Mouse (Mus musculus): ENCODE data around the gene Dpp6. TPM values are rescaled to one million over a fixed set of nuclear protein-coding genes. Genes with fewer than 3 reads are reported as not detected.

Gene Dpp6
- polyA plus RNA-seq, 1 experiment from 2014 or later, result 51.6 TPM

DNA sequence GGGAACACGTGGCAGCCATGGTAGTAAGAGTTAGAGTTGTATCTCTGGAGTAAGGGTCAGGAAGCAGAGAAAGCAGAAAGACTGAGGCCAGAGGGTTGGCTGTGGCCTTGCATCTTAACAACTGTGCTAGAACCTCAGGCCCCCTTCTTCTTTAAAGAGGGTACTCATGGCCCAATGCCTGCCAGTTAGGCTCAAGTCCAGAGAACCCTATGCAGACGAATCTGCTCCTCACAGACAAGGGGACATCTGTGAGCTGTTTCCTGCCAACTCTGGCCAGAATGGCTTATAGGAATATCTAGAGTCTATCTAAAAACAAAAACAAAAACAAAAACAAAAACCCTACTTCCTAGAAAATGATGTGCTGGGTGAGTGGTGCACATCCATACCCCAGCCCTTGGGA lies 902.3 kb downstream of the Dpp6 start:
- Histone ChIP-seq H3K4me3 (no peak overlapping the region), H3K9ac (no peak overlapping the region), H3K27ac (replicated peaks) (no peak overlapping the region), H3K36me3 (peaks cover 19% of the 10 kb centered on the region), H3K4me2 (no peak overlapping the region), H3K4me1 (replicated peaks) (peaks cover 5% of the 10 kb centered on the region), H3K9me3 (no peaks in the 10 kb centered on the region), H3K27me3 (no peaks in the 10 kb centered on the region)
- ATAC-seq (ENCODE audit: low read depth), result no peak
- 81% methylated on average over 2 of the region's 2 CpGs for WGBS

- Histone ChIP-seq H3K9ac (no peak overlapping the region), H3K4me1 (replicated peaks) (no peaks in the 10 kb centered on the region), H3K36me3 (peaks cover 25% of the 10 kb centered on the region), H3K4me2 (no peak overlapping the region), H3K4me3 (no peak overlapping the region), H3K9me3 (no peaks in the 10 kb centered on the region; the same call in 1 of the 2 replicates), H3K27me3 (no peaks in the 10 kb centered on the region), H3K27ac (replicated peaks) (no peak overlapping the region)
- WGBS, result 30% methylated on average over 2 of the region's 2 CpGs
- ATAC-seq (ENCODE audit: low read depth), result no peak
Measured at GRCm38 (mm10) chr5:27724460-27724859, 907.5 kb downstream of the Dpp6 start.

DNA sequence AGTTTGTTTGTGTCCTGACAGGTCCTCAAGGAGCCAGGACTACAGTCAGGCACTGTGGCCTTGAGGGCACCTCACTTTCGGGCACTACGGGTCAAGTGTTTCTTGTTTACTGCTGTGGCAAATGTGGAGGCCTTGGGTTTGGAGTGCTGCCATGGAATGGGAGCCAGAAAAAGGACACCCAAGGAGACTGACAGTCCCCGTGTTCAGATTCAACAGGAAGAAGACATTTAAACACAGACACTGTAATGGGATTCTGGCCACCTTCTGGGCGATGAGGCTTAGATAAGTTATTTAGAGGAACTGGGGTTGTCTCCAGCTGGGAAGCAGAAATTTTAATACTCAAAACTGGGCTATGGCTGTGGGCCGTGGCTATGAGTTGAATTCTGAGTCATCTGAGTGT lies 913.7 kb downstream of the Dpp6 start:
- no peak for ATAC-seq (ENCODE audit: low read depth)

DNA sequence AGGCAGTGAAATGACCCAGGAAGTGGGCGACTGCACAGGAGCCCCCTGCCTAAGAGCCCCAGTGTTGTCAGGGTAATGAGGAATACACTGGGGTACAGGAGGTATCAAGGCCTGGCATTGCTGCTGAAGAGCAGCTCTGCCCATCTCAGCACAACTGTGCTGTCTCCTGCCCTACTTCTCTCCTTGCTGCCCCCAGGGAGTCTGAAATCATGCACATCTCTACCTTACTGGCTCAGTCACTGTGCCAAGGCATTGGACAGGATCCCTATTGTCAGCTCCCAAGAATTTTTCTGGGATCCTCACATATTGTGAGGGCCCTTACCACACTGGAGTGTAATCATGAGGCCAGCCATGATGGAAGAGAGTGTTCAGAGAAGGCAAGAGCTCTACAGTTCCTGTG lies 914.4 kb downstream of the Dpp6 start:
- ATAC-seq (ENCODE audit: low read depth), result no peak
- Histone ChIP-seq H3K36me3 (peaks cover 12% of the 10 kb centered on the region), H3K4me3 (no peak overlapping the region), H3K9ac (no peak overlapping the region), H3K27ac (replicated peaks) (no peak overlapping the region), H3K9me3 (peaks cover 7% of the 10 kb centered on the region), H3K27me3 (no peaks in the 10 kb centered on the region), H3K4me1 (replicated peaks) (no peaks in the 10 kb centered on the region), H3K4me2 (no peak overlapping the region)
- 71% methylated on average over 1 of the region's 1 CpGs for WGBS

More for the DNA sequence above, 913.7 kb downstream of the Dpp6 start:
- H3K9me3 ChIP-seq, result peaks cover 7% of the 10 kb centered on the region
- no peaks in the 10 kb centered on the region for H3K27me3 ChIP-seq
- peaks cover 19% of the 10 kb centered on the region for H3K36me3 ChIP-seq
- H3K27ac ChIP-seq (replicated peaks), result no peak overlapping the region
- WGBS, result 80% methylated on average over 5 of the region's 5 CpGs
- H3K4me1 ChIP-seq (replicated peaks), result no peaks in the 10 kb centered on the region
- no peak overlapping the region for H3K4me2 ChIP-seq
- no peak overlapping the region for H3K4me3 ChIP-seq
- H3K9ac ChIP-seq, result no peak overlapping the region

DNA sequence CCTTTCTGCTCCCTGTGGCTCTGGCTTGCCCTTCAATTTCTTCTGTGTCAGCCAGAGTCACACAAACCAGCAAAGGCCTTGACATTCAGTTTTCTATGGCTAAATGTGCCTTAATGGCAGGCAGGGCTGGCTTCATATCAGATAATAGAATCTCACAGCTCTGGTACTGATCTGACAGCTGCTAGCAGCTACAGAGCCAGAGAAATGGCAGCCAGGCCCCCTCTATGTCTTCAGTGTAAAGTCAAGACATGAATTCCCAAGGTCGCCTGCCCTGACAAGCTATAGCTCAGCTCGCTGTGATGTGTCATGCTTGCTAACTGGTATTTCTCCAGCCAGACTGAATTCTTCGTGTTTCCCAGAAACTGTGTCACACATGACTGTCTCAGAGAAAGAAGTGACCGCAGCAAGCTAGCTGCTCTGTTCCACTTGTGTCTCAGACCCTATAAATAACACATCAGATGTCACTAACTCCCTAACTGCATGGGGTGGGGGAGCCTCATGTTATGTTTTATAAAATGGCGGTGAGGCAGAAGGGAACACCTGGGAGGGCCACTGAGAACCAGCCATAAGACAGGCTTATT lies 915.4 kb downstream of the Dpp6 start:
- Histone ChIP-seq H3K27me3 (no peaks in the 10 kb centered on the region), H3K4me1 (replicated peaks) (no peaks in the 10 kb centered on the region), H3K4me3 (no peak overlapping the region), H3K27ac (replicated peaks) (peak overlapping the region; percentile 23; the same call in 1 of the 2 replicates), H3K9ac (no peak overlapping the region), H3K4me2 (no peak overlapping the region), H3K36me3 (peaks cover 7% of the 10 kb centered on the region; the same call in 1 of the 2 replicates), H3K9me3 (peaks cover 7% of the 10 kb centered on the region)
- 73% methylated on average over 5 of the region's 5 CpGs for WGBS
- ATAC-seq (ENCODE audit: low read depth), result no peak

GRCm38 (mm10) chr5:27737168-27737567 lies 920.2 kb downstream of the Dpp6 start:
- ATAC-seq (ENCODE audit: low read depth), result peak; percentile 52; the same call in 1 of the 2 replicates
- Histone ChIP-seq H3K27me3 (no peaks in the 10 kb centered on the region), H3K36me3 (peaks cover 17% of the 10 kb centered on the region), H3K9ac (no peak overlapping the region), H3K9me3 (peaks cover 7% of the 10 kb centered on the region; the same call in 1 of the 2 replicates), H3K4me2 (no peak overlapping the region), H3K4me3 (no peak overlapping the region), H3K27ac (replicated peaks) (no peak overlapping the region), H3K4me1 (replicated peaks) (no peaks in the 10 kb centered on the region)
- WGBS, result 7% methylated on average over 3 of the region's 3 CpGs

DNA sequence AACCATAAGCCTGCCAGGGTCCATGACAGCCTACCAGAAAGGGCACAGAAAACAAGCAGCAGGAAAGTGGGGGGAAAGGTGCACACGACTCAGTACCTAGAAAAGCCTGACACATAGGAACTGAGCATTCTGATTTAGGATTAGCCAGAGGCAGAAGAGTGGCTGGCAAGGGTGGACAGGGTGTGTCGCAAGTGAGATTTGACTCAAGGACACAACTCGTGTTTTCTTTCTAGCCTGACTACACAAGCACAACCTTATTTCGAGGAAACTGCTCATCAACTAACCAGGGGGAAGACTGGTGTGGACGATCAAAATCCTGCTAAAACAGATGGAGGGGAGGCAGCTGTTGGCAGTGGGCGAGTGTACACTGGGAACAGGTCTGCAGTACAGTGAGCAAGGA lies 922.2 kb downstream of the Dpp6 start:
- Histone ChIP-seq H3K27ac (replicated peaks) (no peak overlapping the region), H3K4me2 (no peak overlapping the region), H3K27me3 (no peaks in the 10 kb centered on the region), H3K9me3 (peaks cover 7% of the 10 kb centered on the region; the same call in 1 of the 2 replicates), H3K9ac (no peak overlapping the region), H3K4me1 (replicated peaks) (no peaks in the 10 kb centered on the region), H3K4me3 (no peak overlapping the region), H3K36me3 (peaks cover 38% of the 10 kb centered on the region)
- 88% methylated on average over 6 of the region's 6 CpGs for WGBS
- ATAC-seq (ENCODE audit: low read depth), result no peak

- Histone ChIP-seq H3K9ac (no peak overlapping the region), H3K4me1 (replicated peaks) (no peaks in the 10 kb centered on the region), H3K27me3 (no peaks in the 10 kb centered on the region), H3K9me3 (no peaks in the 10 kb centered on the region), H3K4me3 (no peak overlapping the region), H3K27ac (replicated peaks) (no peak overlapping the region), H3K4me2 (no peak overlapping the region), H3K36me3 (peaks cover 77% of the 10 kb centered on the region)
- WGBS, result 89% methylated on average over 1 of the region's 1 CpGs
- no peak for ATAC-seq (ENCODE audit: low read depth)
Measured at GRCm38 (mm10) chr5:27744944-27745343, 927.9 kb downstream of the Dpp6 start.

GRCm38 (mm10) chr5:27765780-27766179 lies 948.8 kb downstream of the Dpp6 start:
- H3K9me3 ChIP-seq, result no peaks in the 10 kb centered on the region
- H3K36me3 ChIP-seq, result peaks cover 87% of the 10 kb centered on the region
- ATAC-seq (ENCODE audit: low read depth), result no peak
- 82% methylated on average over 4 of the region's 4 CpGs for WGBS
- peaks cover 3% of the 10 kb centered on the region; the same call in 1 of the 2 replicates for H3K4me1 ChIP-seq (replicated peaks)
- H3K27me3 ChIP-seq, result no peaks in the 10 kb centered on the region
- H3K9ac ChIP-seq, result no peak overlapping the region
- H3K4me3 ChIP-seq, result no peak overlapping the region
- no peak overlapping the region for H3K27ac ChIP-seq (replicated peaks)
- H3K4me2 ChIP-seq, result no peak overlapping the region

DNA sequence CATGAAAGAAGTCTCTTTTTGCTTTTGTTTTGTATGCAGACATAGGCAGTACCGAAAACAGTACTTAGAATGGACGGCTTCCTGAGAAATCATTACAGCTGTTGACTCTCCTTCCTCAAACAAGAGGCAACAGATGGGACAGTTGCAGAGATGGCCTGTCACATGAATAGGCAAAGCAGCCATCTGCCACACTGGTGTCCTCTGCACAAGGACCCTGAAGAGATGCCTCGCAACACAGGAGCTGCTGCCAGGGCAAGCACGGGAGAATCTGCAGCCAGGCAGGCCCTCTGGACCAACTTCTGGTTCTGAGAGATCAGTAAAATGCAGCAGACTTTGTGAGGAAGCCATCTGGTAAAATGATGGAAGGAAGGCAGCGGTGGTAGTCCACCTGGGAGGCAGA lies 950.9 kb downstream of the Dpp6 start:
- H3K27ac ChIP-seq (replicated peaks), result no peak overlapping the region
- H3K4me2 ChIP-seq, result no peak overlapping the region
- 61% methylated on average over 5 of the region's 5 CpGs for WGBS
- H3K4me1 ChIP-seq (replicated peaks), result peaks cover 3% of the 10 kb centered on the region; the same call in 1 of the 2 replicates
- no peak overlapping the region for H3K9ac ChIP-seq
- ATAC-seq (ENCODE audit: low read depth), result no peak
- H3K9me3 ChIP-seq, result no peaks in the 10 kb centered on the region
- no peaks in the 10 kb centered on the region for H3K27me3 ChIP-seq
- H3K4me3 ChIP-seq, result no peak overlapping the region
- H3K36me3 ChIP-seq, result peaks cover 87% of the 10 kb centered on the region
